Mouse (Mus musculus) 3T3-L1 (cell line): Measurements from ENCODE around the gene Vps41.

Source experiments
- DNase-seq: peaks from one replicate; pipeline ENCODE4 v3.0.0-alpha.2; 2015; ENCODE audit warnings: low read depth, low spot score

The Vps41 gene

DNA sequence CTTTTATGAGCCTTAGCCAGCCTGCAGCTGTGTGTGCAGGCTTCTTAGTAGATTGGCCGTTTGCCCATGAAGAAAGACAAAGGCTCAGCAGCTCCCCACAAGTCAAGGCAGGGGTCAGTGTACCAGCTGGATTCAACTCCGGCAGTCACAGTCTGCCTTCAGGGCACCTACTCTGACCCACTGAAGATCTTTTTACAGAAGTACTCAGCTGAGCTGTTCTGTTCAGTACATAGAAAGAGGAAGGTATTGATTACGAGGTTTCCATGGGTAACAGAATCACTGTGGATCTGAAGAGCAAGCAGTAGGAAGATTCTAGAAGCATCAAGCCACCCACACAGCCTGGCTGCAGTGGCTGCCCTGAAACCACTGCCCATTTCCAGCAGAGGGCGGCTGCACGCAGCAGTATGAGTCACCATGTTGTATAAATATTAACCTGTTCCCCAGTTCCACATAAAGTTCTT is 151.0 kb downstream of the Vps41 start:
- peak; percentile 68 for DNase-seq

GRCm38 (mm10) chr13:18868825-18869224 is 151.7 kb downstream of the Vps41 start:
- DNase-seq, result no peak

GRCm38 (mm10) chr13:18875321-18875720 is 158.2 kb downstream of the Vps41 start:
- DNase-seq, result peak; percentile 9

DNA sequence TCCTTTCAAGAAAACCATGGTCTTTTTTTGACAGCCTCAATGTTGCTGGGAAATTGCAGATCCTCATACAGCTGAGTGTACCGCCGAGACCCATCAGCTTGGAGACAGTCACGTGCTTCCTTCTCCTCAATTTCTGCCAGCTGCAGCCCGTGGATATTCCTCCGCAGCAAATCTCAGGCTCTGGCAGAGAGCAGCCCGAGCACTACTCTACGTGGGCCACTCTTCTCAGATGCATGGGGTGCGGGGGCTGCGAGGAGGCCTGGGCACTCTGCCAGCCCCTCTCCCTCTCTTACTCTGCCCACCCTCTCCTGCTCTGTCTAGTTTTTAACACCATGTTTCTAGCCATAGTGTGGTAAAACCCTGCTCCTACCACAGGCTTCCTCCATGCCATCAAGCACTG is 175.8 kb downstream of the Vps41 start:
- no peak for DNase-seq

GRCm38 (mm10) chr13:18896789-18897188 is 179.7 kb downstream of the Vps41 start:
- no peak for DNase-seq

- DNase-seq, result no peak
Measured at GRCm38 (mm10) chr13:18903623-18904022, 186.5 kb downstream of the Vps41 start.

DNA sequence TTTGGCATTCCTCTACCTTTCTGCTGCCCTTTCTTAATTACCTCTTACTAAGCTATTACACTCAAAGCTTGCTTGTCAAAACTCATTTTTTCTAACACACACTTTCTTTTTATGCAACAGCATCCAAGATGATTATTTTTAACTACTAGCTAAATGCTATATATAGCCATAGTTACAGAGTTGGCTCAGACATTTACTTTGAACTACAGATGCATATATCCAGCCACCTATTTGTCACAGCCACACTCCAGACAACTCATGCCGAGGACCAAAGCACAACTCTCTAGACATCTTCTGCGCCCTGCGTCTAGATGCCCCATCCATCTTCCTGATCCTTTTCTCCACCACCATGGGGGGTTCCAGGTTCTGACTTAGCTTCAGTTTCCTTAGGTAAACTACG is 197.7 kb downstream of the Vps41 start:
- DNase-seq, result no peak
